Mouse (Mus musculus): ENCODE results near the gene Zmiz2. TPM values are rescaled to one million over a fixed set of nuclear protein-coding genes. Genes with fewer than 3 reads are reported as not detected.
"Not testable (repeated sequence)": the region's sequence is repeated elsewhere in the genome, so short reads cannot be mapped to it uniquely, and the experiment has no call there.

Gene Zmiz2
- total RNA-seq (2014; fragmentation: Nextera tagmentation) (65.9 and 70.0 TPM in 2 replicates), total RNA-seq (2017) (5.6 and 10.4 TPM in 2 replicates)

DNA sequence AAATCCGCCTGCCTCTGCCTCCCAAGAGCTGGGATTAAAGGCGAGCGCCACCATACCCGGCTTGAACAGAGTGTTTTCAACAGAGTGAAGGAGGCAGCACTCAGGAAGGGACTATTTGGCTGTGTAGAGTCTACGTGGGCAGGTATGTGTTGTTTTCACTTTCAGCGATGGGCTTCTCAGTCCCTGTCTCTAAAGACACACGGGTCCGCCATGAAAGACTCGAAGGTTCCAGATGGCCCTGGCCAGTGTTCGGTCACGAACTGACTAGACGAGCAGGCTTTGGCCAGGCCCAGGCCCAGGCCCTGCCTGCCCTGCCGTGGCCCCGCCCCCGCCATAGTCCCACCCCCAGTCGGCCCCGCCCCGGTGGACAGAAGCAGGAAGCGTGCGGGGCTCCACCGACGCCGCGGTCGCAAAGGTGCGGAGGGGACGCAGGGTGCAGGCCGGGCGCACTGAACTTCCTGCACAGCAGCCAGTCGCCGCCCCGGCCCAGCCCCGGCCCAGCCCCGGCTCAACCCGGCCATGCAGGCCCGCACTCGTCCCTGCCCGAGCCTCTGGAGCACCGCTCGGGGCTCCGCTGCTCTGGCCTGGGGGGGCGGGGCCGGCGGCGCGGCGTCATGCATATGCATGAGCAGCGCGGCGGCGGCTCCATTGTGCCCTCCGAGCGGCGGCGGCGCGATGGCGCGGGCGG lies at the start of gene Zmiz2:
Gene Zmiz2 (plus strand): TSS at position 349 of the 688 bp plus-strand sequence.
- ATAC-seq (replicated peaks; ENCODE audit: low FRiP score, low TSS enrichment, poor library complexity, severe bottlenecking): peak; percentile 84

DNA sequence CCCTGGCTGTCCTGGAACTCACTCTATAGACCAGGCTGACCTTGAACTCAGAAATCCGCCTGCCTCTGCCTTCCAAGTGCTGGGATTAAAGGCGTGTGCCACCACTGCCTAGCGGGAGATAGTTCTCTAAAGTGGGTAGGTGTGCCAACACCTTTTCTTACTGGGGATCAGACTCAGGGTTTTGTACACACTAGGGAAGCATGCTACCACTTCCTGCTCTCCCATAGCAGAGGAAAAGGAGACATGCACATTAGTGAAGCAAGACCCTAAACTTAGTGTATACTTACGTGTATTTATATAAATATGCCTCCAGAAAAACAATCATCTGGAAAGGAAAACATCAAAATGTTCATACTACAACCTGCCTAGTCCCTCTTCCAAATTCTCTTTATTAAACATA lies 42.9 kb upstream of the Zmiz2 start:
- no peak for ATAC-seq (replicated peaks; ENCODE audit: low FRiP score, low TSS enrichment, poor library complexity, severe bottlenecking)

- ATAC-seq (replicated peaks; ENCODE audit: low FRiP score, low TSS enrichment, poor library complexity, severe bottlenecking): no peak
These were observed 41.9 kb upstream of the Zmiz2 start for GRCm38 (mm10) chr11:6346966-6347365.

- ATAC-seq (replicated peaks; ENCODE audit: low FRiP score, low TSS enrichment, poor library complexity, severe bottlenecking): no peak
These were observed 40.1 kb upstream of the Zmiz2 start for GRCm38 (mm10) chr11:6348681-6349200.

- ATAC-seq (replicated peaks; ENCODE audit: low FRiP score, low TSS enrichment, poor library complexity, severe bottlenecking): no peak
These were observed 39.3 kb upstream of the Zmiz2 start for GRCm38 (mm10) chr11:6349586-6349985.

DNA sequence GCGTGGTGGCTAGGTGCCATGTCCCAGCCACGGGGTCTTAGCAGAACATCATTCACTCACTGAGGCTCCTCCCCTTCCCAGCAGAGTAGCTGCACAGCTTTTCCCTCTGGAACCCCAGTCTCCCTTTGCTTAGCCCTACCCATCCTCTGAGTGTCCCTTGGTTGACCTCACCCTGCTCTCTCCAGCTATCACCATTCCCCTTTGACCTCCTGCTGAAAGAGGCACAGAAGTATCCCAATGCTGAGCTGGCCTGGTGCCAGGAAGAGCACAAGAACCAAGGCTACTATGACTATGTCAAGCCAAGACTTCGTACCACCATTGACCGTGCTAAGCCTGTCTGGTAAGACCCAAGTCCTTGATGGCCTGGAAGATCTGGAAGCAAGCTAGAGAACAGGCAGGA lies 33.8 kb upstream of the Zmiz2 start:
- ATAC-seq (replicated peaks; ENCODE audit: low FRiP score, low TSS enrichment, poor library complexity, severe bottlenecking): 0 out of 2 replicates have a peak, but pooled peaks have one; percentile 10

GRCm38 (mm10) chr11:6364581-6365275 lies 24.1 kb upstream of the Zmiz2 start:
- ATAC-seq (replicated peaks; ENCODE audit: low FRiP score, low TSS enrichment, poor library complexity, severe bottlenecking): no peak

DNA sequence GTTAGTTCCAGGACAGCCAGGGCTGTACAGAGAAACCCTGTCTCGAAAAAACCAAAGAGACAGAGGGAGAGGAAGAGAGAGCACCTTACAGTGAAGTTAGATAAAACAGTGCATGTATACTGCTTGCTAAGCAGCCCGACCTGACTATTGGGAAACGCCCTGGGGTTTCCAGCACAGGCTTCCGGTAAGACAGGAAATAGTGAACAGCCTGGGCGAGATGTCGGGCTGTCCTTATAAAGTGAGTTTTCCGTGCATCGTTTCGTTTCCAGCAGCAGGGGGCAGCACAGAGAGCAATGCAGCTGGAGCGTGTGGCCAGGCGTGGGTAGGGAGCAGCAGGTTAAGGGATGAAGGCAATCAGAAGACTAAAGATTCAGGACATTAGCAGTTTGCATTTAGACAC lies 23.0 kb upstream of the Zmiz2 start:
- ATAC-seq (replicated peaks; ENCODE audit: low FRiP score, low TSS enrichment, poor library complexity, severe bottlenecking): peak; percentile 98

GRCm38 (mm10) chr11:6366434-6366833 lies 22.4 kb upstream of the Zmiz2 start:
- no peak for ATAC-seq (replicated peaks; ENCODE audit: low FRiP score, low TSS enrichment, poor library complexity, severe bottlenecking)

DNA sequence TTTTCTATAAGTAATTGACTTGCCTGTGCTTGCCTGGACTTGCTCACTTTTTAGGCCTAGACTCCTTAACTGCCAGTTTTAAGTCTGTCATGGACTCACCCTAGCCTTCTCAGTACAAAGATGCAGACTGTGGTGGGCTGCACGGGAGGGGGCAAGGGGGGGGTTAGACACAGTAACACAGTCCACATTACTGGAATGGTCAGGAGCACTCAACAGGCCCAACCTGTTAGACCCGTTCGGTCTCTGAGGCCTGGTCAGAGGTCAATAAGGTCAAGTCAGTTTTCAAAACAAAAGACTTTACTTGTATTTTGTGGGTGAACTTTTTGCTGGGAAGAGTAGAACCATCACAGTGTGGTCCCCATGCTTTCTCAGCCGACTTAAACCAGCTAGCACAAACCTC lies 21.7 kb upstream of the Zmiz2 start:
- ATAC-seq (replicated peaks; ENCODE audit: low FRiP score, low TSS enrichment, poor library complexity, severe bottlenecking): no peak

GRCm38 (mm10) chr11:6367986-6368385 lies 20.9 kb upstream of the Zmiz2 start:
- ATAC-seq (replicated peaks; ENCODE audit: low FRiP score, low TSS enrichment, poor library complexity, severe bottlenecking): not testable (repeated sequence)

GRCm38 (mm10) chr11:6371376-6372155 lies 17.3 kb upstream of the Zmiz2 start:
- no peak for ATAC-seq (replicated peaks; ENCODE audit: low FRiP score, low TSS enrichment, poor library complexity, severe bottlenecking)

- no peak for ATAC-seq (replicated peaks; ENCODE audit: low FRiP score, low TSS enrichment, poor library complexity, severe bottlenecking)
These were observed 16.1 kb upstream of the Zmiz2 start for GRCm38 (mm10) chr11:6372784-6373183.

GRCm38 (mm10) chr11:6380916-6381315 lies 8.0 kb upstream of the Zmiz2 start:
- ATAC-seq (replicated peaks; ENCODE audit: low FRiP score, low TSS enrichment, poor library complexity, severe bottlenecking): no peak

- ATAC-seq (replicated peaks; ENCODE audit: low FRiP score, low TSS enrichment, poor library complexity, severe bottlenecking): no peak
These were observed 648 bp upstream of the Zmiz2 start for GRCm38 (mm10) chr11:6388126-6388725.

DNA sequence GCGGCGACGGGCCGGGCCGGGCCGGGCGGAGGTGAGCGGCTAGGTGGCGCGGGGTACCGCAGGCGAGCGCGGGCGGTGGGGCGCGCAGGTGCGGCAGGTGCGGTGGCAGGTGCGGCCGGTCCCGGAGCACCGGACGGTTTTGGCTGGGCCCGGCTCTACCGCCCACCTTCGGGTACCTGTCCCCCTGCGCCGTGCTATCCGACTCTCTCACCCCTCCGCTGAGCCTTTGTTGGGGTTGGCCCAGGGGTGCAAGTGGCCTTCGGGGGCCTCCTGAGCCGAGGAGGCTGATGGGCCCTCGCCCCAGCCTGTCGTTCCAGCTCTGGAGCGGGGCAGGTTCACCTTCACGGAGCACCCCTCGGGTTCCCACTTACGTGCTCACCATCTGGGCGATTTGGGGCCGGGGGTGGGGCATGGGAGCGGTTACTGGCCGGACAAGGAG lies 628 bp downstream of the Zmiz2 start:
- peak; percentile 28; the same call in 1 of the 2 replicates for ATAC-seq (replicated peaks; ENCODE audit: low FRiP score, low TSS enrichment, poor library complexity, severe bottlenecking)

DNA sequence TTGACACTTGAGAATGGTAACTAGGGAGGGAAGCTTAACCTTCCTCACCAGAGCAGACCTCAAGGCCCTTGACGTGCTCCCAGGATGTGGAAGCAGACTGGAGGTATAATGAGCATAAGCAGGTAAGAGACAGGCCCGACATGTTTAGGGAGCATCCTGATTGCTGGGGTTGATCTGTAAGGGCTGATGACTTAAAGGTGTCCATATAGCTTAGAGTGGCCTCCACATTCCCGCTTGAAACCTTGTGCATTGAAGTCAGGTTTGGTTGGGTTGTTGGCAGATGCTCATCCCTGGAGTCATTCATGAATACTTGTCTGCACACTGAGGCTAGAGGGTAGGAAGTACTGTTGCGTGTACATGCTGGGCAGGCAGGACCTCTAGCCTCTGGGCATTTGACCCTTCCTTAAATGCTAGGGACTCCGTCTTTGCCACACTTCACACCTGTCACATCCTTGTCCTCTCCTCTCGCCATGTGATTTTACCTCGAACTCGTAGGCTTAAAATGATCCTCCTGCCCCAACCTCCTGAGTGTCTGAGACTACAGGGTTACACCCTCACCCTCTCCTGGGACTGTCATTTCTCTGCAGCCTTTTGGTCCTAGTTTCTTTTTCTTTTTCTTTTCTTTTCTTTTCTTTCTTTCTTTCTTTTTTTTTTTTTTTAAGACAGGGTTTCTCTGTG lies 1.6 kb downstream of the Zmiz2 start:
- no peak for ATAC-seq (replicated peaks; ENCODE audit: low FRiP score, low TSS enrichment, poor library complexity, severe bottlenecking)

- ATAC-seq (replicated peaks; ENCODE audit: low FRiP score, low TSS enrichment, poor library complexity, severe bottlenecking): no peak
These were observed 2.8 kb downstream of the Zmiz2 start for GRCm38 (mm10) chr11:6391516-6392276.

Data from megakaryocyte-erythroid progenitor cell, adult 5-6 weeks (primary cell).